ENCODE assay signal across 8 mouse cellular contexts in genomic region chr17:65885697-65886529, GRCm38 (mm10). TPM values are rescaled to one million over a fixed set of nuclear protein-coding genes. Genes with fewer than 3 reads are reported as not detected.
DNase-seq lines count a peak whose midpoint lies in the region; ATAC-seq and TF ChIP-seq lines count a peak whose summit lies in the region.

Gene Ralbp1 (minus strand): TSS chr17:65885798.

- peak within 1 kb of the TSS; percentile 97 for H3K4me3 ChIP-seq in forebrain, embryonic 16.5 days (replicated peaks; ENCODE audit: low read length)
- peak within 1 kb of the TSS; percentile 83 for H3K4me3 ChIP-seq in small intestine, adult 2 months (ENCODE audit: low read depth, low read length)

- peaks cover 23% of the 10 kb centered on the region for H3K4me1 ChIP-seq in forebrain, embryonic 16.5 days (replicated peaks; ENCODE audit: control insufficient read depth, insufficient read depth, low read length)
- H3K4me1 ChIP-seq in small intestine, adult 2 months (ENCODE audit: control insufficient read depth, insufficient read depth, insufficient read length, low read length) = peaks cover 5% of the 10 kb centered on the region; the same call in 1 of the 2 replicates

- TF ChIP-seq POLR2A in small intestine, adult 2 months (IDR thresholded peaks at IDR 0.05; ENCODE audit: low read depth, low read length) = no peak

- H3K36me3 ChIP-seq in forebrain, embryonic 16.5 days (ENCODE audit: control insufficient read depth, insufficient read depth) = no peaks in the 10 kb centered on the region
- no peaks in the 10 kb centered on the region for H3K36me3 ChIP-seq in small intestine, adult 2 months (ENCODE audit: control insufficient read depth, insufficient read depth, low read length)

- no peak for ATAC-seq in forebrain, embryonic 16.5 days

- H3K27ac ChIP-seq in forebrain, embryonic 16.5 days (ENCODE audit: low read length) = peak within 1 kb of the TSS; percentile 95
- H3K27ac ChIP-seq in small intestine, adult 2 months (ENCODE audit: insufficient read depth, low read depth, low read length) = peak within 1 kb of the TSS; percentile 86

- peak within 1 kb of the TSS; percentile 84 for H3K9ac ChIP-seq in forebrain, embryonic 16.5 days (replicated peaks; ENCODE audit: low read depth, low read length)

- 8% methylated on average over 14 of the region's 14 CpGs for WGBS in forebrain, embryonic 16.5 days
- 2% methylated on average over 14 of the region's 14 CpGs for WGBS in small intestine, adult 2 months

- DNase-seq in spleen, postnatal 36 days (ENCODE audit: low spot score in 2 of 2) = peak; percentile 53 to 71
- no peak for DNase-seq in spleen, adult 12 weeks (ENCODE audit: low spot score)
- DNase-seq in cerebellum, adult 11-12 months = peak; percentile 67
- peak in 1 of 2 experiments; percentile 32 for DNase-seq in heart, postnatal 36 days
- peak; percentile 46 to 52 for DNase-seq in layer of hippocampus, postnatal 14 days (ENCODE audit: low spot score in 2 of 2)
- peak; percentile 49 for DNase-seq in lung, postnatal 25 days (ENCODE audit: low spot score)

- H3K27me3 ChIP-seq in forebrain, embryonic 16.5 days (replicated peaks; ENCODE audit: control insufficient read depth, insufficient read depth, low read length) = no peaks in the 10 kb centered on the region
- H3K27me3 ChIP-seq in small intestine, adult 2 months (ENCODE audit: control insufficient read depth, insufficient read depth, low read length) = no peaks in the 10 kb centered on the region; the same call in 1 of the 2 replicates

- no peaks in the 10 kb centered on the region for H3K9me3 ChIP-seq in forebrain, embryonic 16.5 days (ENCODE audit: control insufficient read depth, low read length)

- intact Hi-C loops in heart, postnatal 36 days (cut with DNase I) = loop anchor here (10.0 kb wide), 1 partner anchor 1551 kb away; the partner anchor contains the start of gene Pja2

- TF ChIP-seq CTCF in small intestine, adult 2 months (IDR thresholded peaks at IDR 0.05; ENCODE audit: extremely low read depth, insufficient read length, insufficient replicate concordance, low read depth, low read length) = no peak

- H3K4me2 ChIP-seq in forebrain, embryonic 16.5 days (ENCODE audit: low read length) = peak within 1 kb of the TSS; percentile 93

RNA-seq across cellular contexts. Expression of gene Ralbp1, which starts in this region (rescaled TPM):
- 48.8 and 55.6 TPM in 2 replicates for polyA plus RNA-seq in forebrain, embryonic 16.5 days (2015; fragmentation: Nextera tagmentation; extraction: Ambion mirVana)
- total RNA-seq in heart, postnatal 36 days (2021) = 10 to 100 TPM; 39.4 to 41.1 TPM
- 10 to 100 TPM; 43.7 to 45.7 TPM for total RNA-seq in layer of hippocampus, postnatal 14 days (2021)
- 17.5 and 34.1 TPM in 2 replicates for polyA plus RNA-seq in small intestine, adult 2 months (2012; rRNA removed)
